Mouse (Mus musculus) lung, embryonic 14.5 days (tissue): Measurements from ENCODE around the gene Mageh1. TPM values are rescaled to one million over a fixed set of nuclear protein-coding genes. Genes with fewer than 3 reads are reported as not detected.
"Not testable (repeated sequence)": the region's sequence is repeated elsewhere in the genome, so short reads cannot be mapped to it uniquely, and the experiment has no call there.

Experiments
- ATAC-seq: fragments of 200-750 bp; cut with Nextera tagmentation; 2 replicates; pipeline ENCODE4 v1.8.0; 2017; ENCODE audit warnings: mild to moderate bottlenecking, moderate TSS enrichment, moderate library complexity; ENCODE audit not compliant: insufficient read depth
- DNase-seq: peaks from one replicate; pipeline ENCODE4 v3.0.0-alpha.2; 2015
- H3K27ac ChIP-seq: fragments of 300-500 bp; sonication (generic); 2 replicates; pipeline ENCODE4 v1.5.1; 2014; ENCODE audit warnings: low read depth, mild to moderate bottlenecking, moderate library complexity
- H3K27me3 ChIP-seq: fragments of 300-500 bp; sonication (generic); 2 replicates; pipeline ENCODE4 v1.6.1; 2014; ENCODE audit warnings: low read length, control low read depth; ENCODE audit not compliant: insufficient read depth
- H3K36me3 ChIP-seq: fragments of 300-500 bp; sonication (generic); 2 replicates; pipeline ENCODE4 v1.6.1; 2014; ENCODE audit warnings: control low read depth; ENCODE audit not compliant: insufficient read depth
- H3K4me1 ChIP-seq: fragments of 300-500 bp; sonication (generic); 2 replicates; pipeline ENCODE4 v1.6.1; 2014; ENCODE audit warnings: antibody characterized with exemption, control low read depth; ENCODE audit not compliant: insufficient read depth
- H3K4me2 ChIP-seq: fragments of 300-500 bp; sonication (generic); 2 replicates; pipeline ENCODE4 v1.6.1; 2014; ENCODE audit warnings: mild to moderate bottlenecking
- H3K4me3 ChIP-seq: fragments of 300-500 bp; sonication (generic); 2 replicates; pipeline ENCODE4 v1.5.1; 2014; ENCODE audit warnings: low read depth, low read length
- H3K9ac ChIP-seq: fragments of 300-500 bp; sonication (generic); 2 replicates; pipeline ENCODE4 v1.6.1; 2014
- H3K9me3 ChIP-seq: fragments of 300-500 bp; sonication (generic); 2 replicates; pipeline ENCODE4 v1.6.1; 2016; ENCODE audit warnings: low read depth, low read length, control low read depth
- CTCF ChIP-seq: IDR thresholded peaks from 2 replicates; pipeline ENCODE4 v1.5.1; 2016; ENCODE audit warnings: antibody characterized with exemption, low read depth
- WGBS: fragments of 180-500 bp; shearing (Covaris S2); extraction: QIAGEN DNeasy Blood & Tissue Kit; methylation state at CpG from one replicate; pipeline ENCODE4 v1.1.7; 2014; 5-methylcytosine and 5-hydroxymethylcytosine counted together
- polyA plus RNA-seq: library from polyadenylated mRNA; unstranded; fragments of >200 nt; fragmentation: Nextera tagmentation; extraction: Ambion mirVana; gene quantifications from 2 replicates; pipeline ENCODE4 v1.2.1, GENCODE M21; 2014

Mageh1 gene
- 45.5 and 46.6 TPM in 2 replicates for polyA plus RNA-seq

DNA sequence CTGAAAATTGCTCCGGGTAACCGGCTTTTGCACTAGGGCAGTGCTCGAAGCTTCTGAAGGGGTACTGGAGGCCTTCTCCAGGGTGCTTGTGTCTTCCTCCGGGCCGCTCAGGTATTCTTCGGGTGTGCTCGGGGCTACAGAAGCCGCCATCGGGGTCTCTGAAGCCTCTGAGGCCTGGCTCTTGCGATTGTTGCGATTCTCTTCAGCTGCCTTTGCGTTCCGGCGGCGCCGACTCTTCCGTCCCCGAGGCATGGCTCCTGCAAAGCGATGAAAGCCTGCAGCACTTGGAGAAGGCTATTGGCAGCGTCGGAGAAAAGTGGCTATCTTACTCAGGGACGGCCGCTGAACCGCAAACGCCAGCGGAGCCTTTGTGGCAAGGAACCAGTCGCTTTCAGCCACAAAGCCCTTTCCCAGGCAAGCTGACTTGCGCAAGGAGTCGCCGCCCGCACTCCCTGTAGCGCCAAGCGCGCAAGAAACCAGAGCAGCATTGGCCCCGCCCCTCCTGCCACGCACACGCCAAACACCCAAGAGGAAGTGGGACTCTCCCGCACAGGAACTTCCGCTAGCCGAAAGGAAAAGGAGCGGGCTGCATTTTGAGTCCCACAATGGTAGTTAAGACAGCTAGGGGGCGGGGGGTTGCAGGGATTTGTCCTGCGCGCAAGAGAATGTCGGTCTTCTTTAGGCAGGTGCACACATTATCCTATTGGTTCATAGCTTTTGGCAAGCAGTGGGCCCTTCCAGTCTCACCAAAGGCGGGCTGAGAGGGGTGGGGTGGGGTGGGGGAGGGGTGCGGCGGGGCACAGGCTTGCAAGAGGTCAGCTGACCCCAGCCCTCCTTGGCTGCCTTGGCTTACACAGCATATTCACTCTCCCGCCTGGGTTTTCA, at the start of gene Mageh1:
TSS of gene Mageh1 (minus strand) at position 489 of the 885 bp plus-strand sequence.
- DNase-seq (peak; percentile 87), ATAC-seq (peak; percentile 96)
- Histone ChIP-seq H3K4me3 (peak within 1 kb of the TSS; percentile 51), H3K27me3 (no peaks in the 10 kb centered on the region), H3K4me2 (peak within 1 kb of the TSS; percentile 63), H3K4me1 (no peaks in the 10 kb centered on the region), H3K9me3 (no peaks in the 10 kb centered on the region), H3K36me3 (no peaks in the 10 kb centered on the region), H3K27ac (peak within 1 kb of the TSS; percentile 87), H3K9ac (peak within 1 kb of the TSS; percentile 62)
- TF ChIP-seq CTCF = peak; percentile 23; the same call in 1 of the 2 replicates
- WGBS = 10% methylated on average over 49 of the region's 49 CpGs

GRCm38 (mm10) chrX:153037972-153038744, 783 bp upstream of the Mageh1 start:
- not testable (repeated sequence) for H3K9ac ChIP-seq, H3K27ac ChIP-seq, DNase-seq, H3K36me3 ChIP-seq, H3K9me3 ChIP-seq, H3K4me1 ChIP-seq, H3K27me3 ChIP-seq
- peak overlapping the region; percentile 51 for H3K4me3 ChIP-seq
- peak overlapping the region; percentile 63 for H3K4me2 ChIP-seq
- peak; percentile 84 for ATAC-seq
- WGBS = 14% methylated on average over 7 of the region's 22 CpGs

DNA sequence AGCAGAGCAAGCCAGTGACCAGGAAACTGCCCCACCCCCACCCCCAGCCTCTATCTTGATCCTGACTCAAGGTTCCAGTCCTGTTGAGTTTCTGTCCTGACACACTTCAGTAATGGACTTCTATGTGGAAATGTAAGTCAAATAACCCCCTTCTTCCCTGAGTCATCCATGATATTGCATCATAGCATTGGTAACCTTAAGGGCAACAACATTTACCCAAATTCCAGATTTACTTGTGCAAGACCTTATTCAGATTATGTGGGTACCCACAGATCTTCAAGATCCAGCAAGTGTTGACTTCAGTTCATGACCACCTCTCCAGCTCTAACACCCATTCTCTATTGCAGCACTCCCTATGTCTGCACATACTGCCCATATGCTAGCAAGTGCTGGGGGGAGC, 5.8 kb downstream of the Mageh1 start:
- H3K27ac ChIP-seq, H3K4me1 ChIP-seq, H3K4me3 ChIP-seq, H3K9me3 ChIP-seq, H3K27me3 ChIP-seq, H3K9ac ChIP-seq, DNase-seq, ATAC-seq, H3K4me2 ChIP-seq, H3K36me3 ChIP-seq: not testable (repeated sequence)

- DNase-seq, H3K4me2 ChIP-seq, H3K9me3 ChIP-seq, H3K27ac ChIP-seq, H3K9ac ChIP-seq, H3K4me1 ChIP-seq, H3K36me3 ChIP-seq, H3K27me3 ChIP-seq, ATAC-seq, H3K4me3 ChIP-seq: not testable (repeated sequence)
- no CpG with 5 or more reads among the region's 3 CpGs for WGBS
Measured at GRCm38 (mm10) chrX:153025709-153026108, 11.7 kb downstream of the Mageh1 start.

DNA sequence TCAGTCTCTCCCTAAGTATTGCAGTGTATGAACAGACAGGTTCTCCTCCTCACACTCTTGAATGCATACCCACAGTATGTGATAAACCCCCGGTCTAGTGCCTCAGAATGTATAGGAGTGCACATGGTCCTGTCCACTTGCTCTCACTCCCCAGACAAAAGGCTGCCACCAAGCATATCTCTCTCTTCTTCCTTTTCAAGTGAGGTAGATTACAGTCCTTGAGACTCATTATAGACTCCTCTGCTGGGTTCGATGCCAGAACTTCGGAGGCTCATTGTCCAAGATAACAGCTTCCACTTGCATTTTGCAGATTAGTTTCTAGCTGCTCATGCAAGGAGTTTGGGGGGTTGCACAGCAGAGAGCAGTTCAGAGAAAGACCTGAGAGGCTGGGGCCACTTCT, 12.1 kb downstream of the Mageh1 start:
- not testable (repeated sequence) for H3K4me2 ChIP-seq, H3K36me3 ChIP-seq, H3K4me1 ChIP-seq, H3K4me3 ChIP-seq, ATAC-seq, H3K27me3 ChIP-seq, H3K9me3 ChIP-seq, DNase-seq, H3K27ac ChIP-seq, H3K9ac ChIP-seq
- no CpG with 5 or more reads among the region's 3 CpGs for WGBS

GRCm38 (mm10) chrX:153007685-153008047, 29.7 kb downstream of the Mageh1 start:
- no peak; the same call in 1 of the 2 replicates for ATAC-seq
- no peaks in the 10 kb centered on the region for H3K4me1 ChIP-seq
- no peaks in the 10 kb centered on the region for H3K9me3 ChIP-seq
- no peak overlapping the region for H3K27ac ChIP-seq
- WGBS = 16% methylated on average over 9 of the region's 9 CpGs
- H3K36me3 ChIP-seq = no peaks in the 10 kb centered on the region
- H3K4me2 ChIP-seq = peak overlapping the region; percentile 63
- no peaks in the 10 kb centered on the region for H3K27me3 ChIP-seq
- peak overlapping the region; percentile 48 for H3K4me3 ChIP-seq
- no peak for DNase-seq
- TF ChIP-seq CTCF = no peak
- H3K9ac ChIP-seq = peak overlapping the region; percentile 56; the same call in 1 of the 2 replicates

DNA sequence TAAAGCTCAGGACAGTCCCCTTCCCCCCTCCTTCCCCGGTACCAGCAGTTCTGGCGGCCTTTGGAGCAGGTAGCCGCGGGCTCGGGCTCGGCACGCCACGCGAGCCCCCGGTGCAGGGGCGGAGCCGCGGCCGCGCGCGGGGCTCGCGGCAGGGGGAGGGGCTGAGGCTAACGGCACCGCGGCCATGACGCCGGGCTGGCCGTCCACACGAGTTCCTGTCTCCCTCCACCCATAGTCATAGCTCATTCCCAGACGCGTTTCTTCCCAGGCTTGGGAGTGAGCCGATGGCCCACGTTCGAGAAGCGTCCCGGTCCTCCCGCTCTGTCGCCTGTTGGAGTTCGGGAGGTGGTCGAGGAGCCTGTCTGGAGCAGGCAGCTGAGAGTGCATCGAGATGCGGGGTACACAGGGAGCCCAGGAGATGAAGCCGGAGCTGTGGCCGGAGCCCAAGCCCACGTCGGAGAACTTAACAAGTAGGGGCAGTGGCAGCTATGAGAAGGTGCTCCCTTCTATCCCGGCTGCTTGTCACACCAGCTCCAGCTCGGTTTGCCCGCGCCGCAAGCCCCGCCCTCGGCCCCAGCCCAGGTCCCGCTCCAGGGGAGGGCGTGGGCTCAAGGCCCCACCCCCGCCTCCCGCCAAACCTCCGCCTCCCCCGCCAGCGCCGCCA, 30.2 kb downstream of the Mageh1 start:
- Histone ChIP-seq H3K4me2 (peak overlapping the region; percentile 63), H3K27me3 (no peaks in the 10 kb centered on the region), H3K9me3 (no peaks in the 10 kb centered on the region), H3K36me3 (no peaks in the 10 kb centered on the region), H3K4me1 (no peaks in the 10 kb centered on the region), H3K4me3 (peak overlapping the region; percentile 48), H3K27ac (no peak overlapping the region), H3K9ac (peak overlapping the region; percentile 56)
- WGBS = 20% methylated on average over 48 of the region's 58 CpGs
- TF ChIP-seq CTCF = no peak
- ATAC-seq = peak; percentile 90
- peak; percentile 72 for DNase-seq
